Mouse (Mus musculus): ENCODE measurements around the gene Zc3h12c. TPM values are rescaled to one million over a fixed set of nuclear protein-coding genes. Genes with fewer than 3 reads are reported as not detected.
A peak's percentile ranks its signal among the peaks of the same experiment; 100 is the strongest.

Gene Zc3h12c
- total and polyA plus RNA-seq, 3 experiments = 1.3 TPM; not detected in 1

DNA sequence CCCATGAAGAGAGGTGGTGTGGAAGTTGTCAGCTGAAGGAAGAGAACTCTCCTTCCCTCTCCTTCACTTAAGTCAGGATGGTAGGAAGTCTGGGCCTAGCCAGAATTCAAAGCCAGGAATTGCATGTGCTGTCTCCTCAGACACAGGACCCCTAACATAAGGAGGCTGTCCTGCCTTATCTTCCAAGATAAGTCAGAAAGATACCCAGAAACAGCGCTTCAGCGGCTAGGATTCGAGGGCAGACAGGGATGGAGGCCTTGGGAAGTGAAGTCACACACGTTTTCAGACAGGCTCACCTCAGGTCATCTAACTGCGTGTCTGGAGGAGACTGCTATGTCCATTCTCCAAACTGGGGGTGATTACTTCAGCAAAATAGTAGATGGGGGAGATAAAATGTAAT is 74.4 kb downstream of the Zc3h12c start:
- Histone ChIP-seq H3K9ac (ENCODE audit: control insufficient read depth, low read depth, low read length, poor library complexity, severe bottlenecking) (no peak overlapping the region), H3K4me3 (ENCODE audit: control insufficient read depth in 1 of 2, insufficient read depth in 1 of 2, low read depth in 2 of 2, low read length in 2 of 2) (no peak overlapping the region), H3K27me3 (ENCODE audit: control insufficient read depth in 1 of 2, insufficient read depth in 2 of 2, low read length in 2 of 2) (no peaks in the 10 kb centered on the region), H3K27ac (ENCODE audit: control insufficient read depth, low read depth, low read length) (no peak overlapping the region), H3K36me3 (ENCODE audit: control insufficient read depth in 1 of 2, insufficient read depth in 2 of 2, low read length in 2 of 2) (peaks cover 7 to 18% of the 10 kb centered on the region in 2 experiments), H3K9me3 (replicated peaks; ENCODE audit: insufficient read depth, low read length) (no peaks in the 10 kb centered on the region), H3K79me2 (ENCODE audit: control insufficient read depth, insufficient read depth, low read length, poor library complexity) (no peaks in the 10 kb centered on the region), H3K4me1 (ENCODE audit: control insufficient read depth in 1 of 2, insufficient read depth in 2 of 2, low read length in 2 of 2) (peaks cover 15 to 30% of the 10 kb centered on the region in 2 experiments)
- no peak for DNase-seq (ENCODE audit: low read depth, low spot score)
- TF ChIP-seq TBP (IDR thresholded peaks at IDR 0.05; ENCODE audit: low read depth, low read length) (no peak), ZC3H11A (IDR thresholded peaks at IDR 0.05; ENCODE audit: low read depth, low read length) (no peak), NRF1 (IDR thresholded peaks at IDR 0.05; ENCODE audit: insufficient read depth, low read depth, low read length, poor library complexity, severe bottlenecking) (no peak), SIN3A (IDR thresholded peaks at IDR 0.05; ENCODE audit: low read length) (no peak), GABPA (IDR thresholded peaks at IDR 0.05; ENCODE audit: low read depth, low read length) (no peak), TCF12 (IDR thresholded peaks at IDR 0.05; ENCODE audit: low read depth, low read length) (no peak), MAFK (IDR thresholded peaks at IDR 0.05; ENCODE audit: borderline replicate concordance, low read depth, low read length) (no peak), MXI1 (IDR thresholded peaks at IDR 0.05; ENCODE audit: low read depth, low read length) (no peak), RAD21 (IDR thresholded peaks at IDR 0.05; ENCODE audit: low read depth, low read length) (no peak), ZNF384 (IDR thresholded peaks at IDR 0.05; ENCODE audit: low read depth, low read length) (no peak), MAZ (IDR thresholded peaks at IDR 0.05; ENCODE audit: low read depth, low read length) (no peak), RCOR1 (IDR thresholded peaks at IDR 0.05; ENCODE audit: low read depth, low read length) (no peak), MYB (IDR thresholded peaks at IDR 0.05; ENCODE audit: low read depth, low read length) (no peak), CHD2 (IDR thresholded peaks at IDR 0.05; ENCODE audit: low read length) (no peak), USF1 (IDR thresholded peaks at IDR 0.05; ENCODE audit: low read depth, low read length) (no peak), ZKSCAN1 (IDR thresholded peaks at IDR 0.05; ENCODE audit: low read depth, low read length) (no peak), MEF2A (IDR thresholded peaks at IDR 0.05; ENCODE audit: extremely low read depth, insufficient replicate concordance, low read depth, low read length, poor library complexity, severe bottlenecking) (no peak)

DNA sequence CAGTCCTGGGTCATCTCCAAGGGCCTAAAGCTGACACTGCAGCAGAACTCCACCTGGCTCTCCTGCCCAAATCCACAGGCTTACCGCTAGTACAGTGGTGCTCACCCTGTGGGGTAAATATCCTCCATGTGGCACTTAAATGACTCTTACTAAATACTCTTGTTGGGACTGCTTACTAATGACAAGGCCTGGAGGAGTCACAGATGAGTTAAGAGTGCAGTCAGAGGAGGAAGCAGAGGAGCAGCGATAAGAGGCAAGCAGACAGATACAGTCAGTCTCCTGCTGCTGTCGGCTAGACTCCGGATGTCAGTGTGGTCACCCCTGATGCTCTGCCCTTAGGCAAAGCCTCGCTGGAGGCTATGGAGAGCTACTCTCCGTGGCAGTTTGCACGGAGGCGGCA is 75.3 kb downstream of the Zc3h12c start:
- DNase-seq (ENCODE audit: low read depth, low spot score) = peak; percentile 91
- peak overlapping the region; percentile 41 for H3K9ac ChIP-seq (ENCODE audit: control insufficient read depth, low read depth, low read length, poor library complexity, severe bottlenecking)
- peak overlapping the region; percentile 84 for H3K27ac ChIP-seq (ENCODE audit: control insufficient read depth, low read depth, low read length)
- H3K4me1 ChIP-seq (ENCODE audit: control insufficient read depth in 1 of 2, insufficient read depth in 2 of 2, low read length in 2 of 2) = peaks cover 15 to 28% of the 10 kb centered on the region in 2 experiments
- no peaks in the 10 kb centered on the region for H3K27me3 ChIP-seq (ENCODE audit: control insufficient read depth in 1 of 2, insufficient read depth in 2 of 2, low read length in 2 of 2)
- H3K79me2 ChIP-seq (ENCODE audit: control insufficient read depth, insufficient read depth, low read length, poor library complexity) = no peaks in the 10 kb centered on the region
- H3K4me3 ChIP-seq (ENCODE audit: control insufficient read depth in 1 of 2, insufficient read depth in 1 of 2, low read depth in 2 of 2, low read length in 2 of 2) = no peak overlapping the region
- peaks cover 9 to 16% of the 10 kb centered on the region in 2 experiments for H3K36me3 ChIP-seq (ENCODE audit: control insufficient read depth in 1 of 2, insufficient read depth in 2 of 2, low read length in 2 of 2)
- H3K9me3 ChIP-seq (replicated peaks; ENCODE audit: insufficient read depth, low read length) = no peaks in the 10 kb centered on the region
- TF ChIP-seq ELF1 (IDR thresholded peaks at IDR 0.05; ENCODE audit: low read depth, low read length) (no peak), ZKSCAN1 (IDR thresholded peaks at IDR 0.05; ENCODE audit: low read depth, low read length) (no peak), MAFK (IDR thresholded peaks at IDR 0.05; ENCODE audit: borderline replicate concordance, low read depth, low read length) (no peak), MXI1 (IDR thresholded peaks at IDR 0.05; ENCODE audit: low read depth, low read length) (peak; percentile 89), CTCF (IDR thresholded peaks at IDR 0.05 in 2 of 3, conservative IDR thresholded peaks at IDR 0.05 in 1 of 3; ENCODE audit: control insufficient read depth in 1 of 3, insufficient read depth in 1 of 3, low read depth in 2 of 3, low read length in 3 of 3, poor library complexity in 1 of 3, severe bottlenecking in 1 of 3) (no peak), ETS1 (IDR thresholded peaks at IDR 0.05; ENCODE audit: low read depth, low read length) (peak; percentile 92), CHD2 (IDR thresholded peaks at IDR 0.05; ENCODE audit: low read length) (no peak), CHD1 (IDR thresholded peaks at IDR 0.05; ENCODE audit: low read depth, low read length) (no peak), MAZ (IDR thresholded peaks at IDR 0.05; ENCODE audit: low read depth, low read length) (no peak), E2F4 (IDR thresholded peaks at IDR 0.05; ENCODE audit: borderline replicate concordance, low read depth, low read length) (no peak), NRF1 (IDR thresholded peaks at IDR 0.05; ENCODE audit: insufficient read depth, low read depth, low read length, poor library complexity, severe bottlenecking) (no peak), MEF2A (IDR thresholded peaks at IDR 0.05; ENCODE audit: extremely low read depth, insufficient replicate concordance, low read depth, low read length, poor library complexity, severe bottlenecking) (no peak), MAX (IDR thresholded peaks at IDR 0.05; ENCODE audit: low read length) (peak; percentile 68), MYC (IDR thresholded peaks at IDR 0.05; ENCODE audit: low read depth, low read length) (peak; percentile 58; the same call in 1 of the 2 replicates), MYB (IDR thresholded peaks at IDR 0.05; ENCODE audit: low read depth, low read length) (peak; percentile 22; the same call in 1 of the 2 replicates), SIN3A (IDR thresholded peaks at IDR 0.05; ENCODE audit: low read length) (peak; percentile 82), TBP (IDR thresholded peaks at IDR 0.05; ENCODE audit: low read depth, low read length) (peak; percentile 52; the same call in 1 of the 2 replicates), UBTF (IDR thresholded peaks at IDR 0.05; ENCODE audit: borderline replicate concordance, insufficient read depth, low read depth, low read length) (no peak), EP300 (IDR thresholded peaks at IDR 0.05; ENCODE audit: low read depth in 1 of 2, low read length in 2 of 2) (peak; percentile 85 to 90), BHLHE40 (IDR thresholded peaks at IDR 0.05; ENCODE audit: borderline replicate concordance, low read depth, low read length) (peak; percentile 21; the same call in 1 of the 2 replicates), POLR2A (IDR thresholded peaks at IDR 0.05; ENCODE audit: control insufficient read depth in 1 of 2, insufficient read depth in 1 of 2, low read depth in 1 of 2, low read length in 2 of 2, poor library complexity in 1 of 2) (peak in 1 of 2 experiments; percentile 23; a peak in 1 of 4 replicates), JUND (IDR thresholded peaks at IDR 0.05; ENCODE audit: low read depth, low read length) (no peak), TCF12 (IDR thresholded peaks at IDR 0.05; ENCODE audit: low read depth, low read length) (peak; percentile 81)

Data from MEL (cell line).